Mouse (Mus musculus): ENCODE measurements around the gene Alg12. TPM values are rescaled to one million over a fixed set of nuclear protein-coding genes. Genes with fewer than 3 reads are reported as not detected.

Gene Alg12
- polyA plus RNA-seq, 1 experiment from 2014 or later: 13.3 TPM

DNA sequence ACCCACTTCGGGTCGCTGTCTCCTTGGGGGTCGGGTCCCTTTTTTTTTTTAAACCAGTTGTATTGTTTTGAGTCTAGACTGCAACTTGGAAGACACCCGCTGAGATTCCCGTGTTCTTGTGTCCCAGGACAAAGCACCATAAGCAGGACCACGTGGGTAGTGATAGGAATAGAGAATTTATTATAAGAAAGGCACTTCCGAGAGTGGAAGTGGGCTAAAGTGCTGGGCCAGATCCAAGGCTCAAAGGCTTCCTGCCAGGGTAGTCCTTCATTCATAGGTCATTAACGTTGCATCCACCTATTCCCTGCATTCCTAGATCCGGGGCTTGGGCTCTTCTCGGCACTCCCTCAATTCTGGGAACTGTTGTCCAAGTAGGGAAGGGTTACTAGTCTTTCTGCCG is 18.9 kb upstream of the Alg12 start:
- no peak for ATAC-seq (ENCODE audit: insufficient read depth, low FRiP score, low TSS enrichment)
- Histone ChIP-seq H3K4me2 (ENCODE audit: low read depth) (peak overlapping the region; percentile 81), H3K4me1 (ENCODE audit: control insufficient read depth, insufficient read depth, low read length) (peaks cover 12% of the 10 kb centered on the region), H3K36me3 (ENCODE audit: control insufficient read depth, insufficient read depth, low read length) (no peaks in the 10 kb centered on the region), H3K9me3 (ENCODE audit: control insufficient read depth, low read length) (no peaks in the 10 kb centered on the region), H3K27me3 (ENCODE audit: control insufficient read depth, insufficient read depth, low read length) (no peaks in the 10 kb centered on the region), H3K27ac (ENCODE audit: low read depth, low read length) (no peak overlapping the region), H3K4me3 (ENCODE audit: low read depth, low read length) (peak overlapping the region; percentile 43), H3K9ac (ENCODE audit: low read length) (peak overlapping the region; percentile 47)
- WGBS: 1% methylated on average over 11 of the region's 11 CpGs
- DNase-seq (ENCODE audit: low spot score): no peak

DNA sequence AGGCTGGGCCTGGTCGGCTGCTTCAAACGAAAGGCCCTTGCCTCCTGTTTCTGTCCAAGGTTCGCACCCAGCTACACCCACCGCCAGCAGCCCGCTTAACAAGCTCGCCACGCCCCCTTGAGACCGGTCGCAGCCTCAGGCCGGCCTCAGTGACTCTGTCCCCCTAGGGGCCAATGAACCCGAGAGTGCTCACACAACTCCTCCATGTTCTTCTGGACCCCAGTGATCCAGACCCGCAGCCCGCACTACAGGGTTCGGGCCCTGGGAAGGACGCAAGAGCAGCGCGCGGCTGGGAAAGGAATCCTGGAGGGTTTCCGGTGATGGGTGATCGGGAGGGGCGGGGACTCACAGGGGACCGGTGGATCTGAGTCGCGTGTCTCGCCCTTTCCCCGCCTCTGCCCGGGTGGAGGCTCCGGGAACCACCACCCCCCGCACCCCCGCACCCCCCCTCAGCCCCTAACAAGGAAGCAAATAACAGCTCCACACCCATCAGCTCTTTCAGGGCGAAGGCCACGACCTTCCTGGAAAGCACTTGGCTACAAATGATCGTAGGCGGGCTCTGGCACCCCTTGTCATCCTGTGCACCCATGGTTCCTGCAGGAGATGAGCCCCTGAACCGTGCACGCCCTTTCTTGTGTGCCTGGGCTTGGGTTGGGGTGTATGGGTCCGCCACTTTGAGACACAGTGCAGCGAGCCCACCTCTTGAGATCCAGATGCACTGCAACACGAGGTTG is 18.2 kb upstream of the Alg12 start:
- peak overlapping the region; percentile 43 for H3K4me3 ChIP-seq (ENCODE audit: low read depth, low read length)
- H3K4me1 ChIP-seq (ENCODE audit: control insufficient read depth, insufficient read depth, low read length): peaks cover 12% of the 10 kb centered on the region
- WGBS: 1% methylated on average over 32 of the region's 39 CpGs
- DNase-seq (ENCODE audit: low spot score): peak; percentile 69
- no peak overlapping the region for H3K27ac ChIP-seq (ENCODE audit: low read depth, low read length)
- H3K9ac ChIP-seq (ENCODE audit: low read length): peak overlapping the region; percentile 47
- H3K9me3 ChIP-seq (ENCODE audit: control insufficient read depth, low read length): no peaks in the 10 kb centered on the region
- no peaks in the 10 kb centered on the region for H3K36me3 ChIP-seq (ENCODE audit: control insufficient read depth, insufficient read depth, low read length)
- peak; percentile 56 for ATAC-seq (ENCODE audit: insufficient read depth, low FRiP score, low TSS enrichment)
- peak overlapping the region; percentile 81 for H3K4me2 ChIP-seq (ENCODE audit: low read depth)
- H3K27me3 ChIP-seq (ENCODE audit: control insufficient read depth, insufficient read depth, low read length): no peaks in the 10 kb centered on the region

DNA sequence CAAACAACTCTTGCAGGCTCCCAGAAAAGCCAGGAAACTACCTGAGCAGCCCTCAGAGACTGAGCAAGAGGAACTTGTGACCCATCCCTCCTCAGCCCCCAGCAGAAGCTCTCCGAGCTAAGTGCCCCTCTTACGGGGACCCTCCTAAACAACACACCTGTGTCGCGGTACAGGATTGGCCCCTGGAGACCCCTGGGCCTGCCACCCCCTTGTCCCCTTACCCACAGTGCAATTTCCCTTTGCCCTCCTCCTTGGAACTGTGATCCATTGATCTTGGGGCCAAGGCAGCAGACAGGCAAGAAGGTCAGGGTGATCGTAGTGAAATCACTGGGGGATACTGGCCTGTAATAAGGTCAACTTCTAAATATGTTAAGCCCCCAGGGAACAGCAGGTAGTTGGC is 17.5 kb upstream of the Alg12 start:
- H3K4me1 ChIP-seq (ENCODE audit: control insufficient read depth, insufficient read depth, low read length): peaks cover 12% of the 10 kb centered on the region
- no peaks in the 10 kb centered on the region for H3K27me3 ChIP-seq (ENCODE audit: control insufficient read depth, insufficient read depth, low read length)
- no peak overlapping the region for H3K27ac ChIP-seq (ENCODE audit: low read depth, low read length)
- ATAC-seq (ENCODE audit: insufficient read depth, low FRiP score, low TSS enrichment) (no peak), DNase-seq (ENCODE audit: low spot score) (no peak)
- H3K9ac ChIP-seq (ENCODE audit: low read length): no peak overlapping the region
- 71% methylated on average over 5 of the region's 5 CpGs for WGBS
- H3K36me3 ChIP-seq (ENCODE audit: control insufficient read depth, insufficient read depth, low read length): no peaks in the 10 kb centered on the region
- no peak overlapping the region for H3K4me3 ChIP-seq (ENCODE audit: low read depth, low read length)
- no peak overlapping the region for H3K4me2 ChIP-seq (ENCODE audit: low read depth)
- H3K9me3 ChIP-seq (ENCODE audit: control insufficient read depth, low read length): no peaks in the 10 kb centered on the region

DNA sequence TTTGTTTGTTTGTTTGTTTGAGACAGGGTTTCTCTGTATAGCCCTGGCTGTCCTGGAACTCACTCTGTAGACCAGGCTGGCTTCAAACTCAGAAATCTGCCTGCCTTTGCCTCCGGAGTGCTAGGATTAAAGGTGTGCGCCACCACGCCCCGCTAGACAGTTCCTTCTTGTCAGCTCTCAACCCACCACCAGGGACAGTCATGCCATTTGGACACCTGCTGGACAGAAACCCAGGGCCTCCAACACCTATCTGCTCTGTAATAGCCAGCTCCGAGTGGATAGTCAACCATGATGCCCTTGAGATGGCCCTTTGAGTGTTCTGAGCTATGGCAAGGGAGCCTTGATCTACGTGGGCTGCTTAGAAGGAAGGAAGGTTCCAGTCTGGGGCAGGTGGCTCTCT is 16.9 kb upstream of the Alg12 start:
- H3K4me3 ChIP-seq (ENCODE audit: low read depth, low read length): no peak overlapping the region
- no peak overlapping the region for H3K4me2 ChIP-seq (ENCODE audit: low read depth)
- no peak for DNase-seq (ENCODE audit: low spot score)
- no peaks in the 10 kb centered on the region for H3K36me3 ChIP-seq (ENCODE audit: control insufficient read depth, insufficient read depth, low read length)
- H3K9me3 ChIP-seq (ENCODE audit: control insufficient read depth, low read length): no peaks in the 10 kb centered on the region
- no peak overlapping the region for H3K27ac ChIP-seq (ENCODE audit: low read depth, low read length)
- no peak for ATAC-seq (ENCODE audit: insufficient read depth, low FRiP score, low TSS enrichment)
- WGBS: 81% methylated on average over 6 of the region's 6 CpGs
- peaks cover 12% of the 10 kb centered on the region for H3K4me1 ChIP-seq (ENCODE audit: control insufficient read depth, insufficient read depth, low read length)
- no peaks in the 10 kb centered on the region for H3K27me3 ChIP-seq (ENCODE audit: control insufficient read depth, insufficient read depth, low read length)
- no peak overlapping the region for H3K9ac ChIP-seq (ENCODE audit: low read length)

DNA sequence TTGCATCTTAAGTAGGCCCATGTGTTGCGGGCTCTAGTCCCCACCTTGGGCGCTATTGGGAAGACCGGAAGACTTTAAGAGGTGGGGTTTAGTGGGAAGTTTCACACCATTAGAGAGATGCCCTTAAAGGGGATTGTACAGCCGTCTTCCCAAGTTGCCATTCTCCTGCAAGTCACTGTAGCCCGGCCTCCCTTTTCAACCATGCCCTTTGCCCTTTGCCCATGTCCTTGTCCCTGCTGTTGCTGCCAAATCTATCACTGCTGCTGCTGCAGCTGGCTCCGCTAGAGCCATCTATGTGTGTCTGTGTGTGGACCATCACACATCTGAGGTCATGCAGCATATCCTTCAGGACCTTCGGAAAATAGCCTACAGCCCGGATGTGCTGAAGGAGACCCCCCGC is 13.4 kb upstream of the Alg12 start:
- no peak overlapping the region for H3K4me3 ChIP-seq (ENCODE audit: low read depth, low read length)
- no peak overlapping the region for H3K27ac ChIP-seq (ENCODE audit: low read depth, low read length)
- 85% methylated on average over 9 of the region's 9 CpGs for WGBS
- H3K36me3 ChIP-seq (ENCODE audit: control insufficient read depth, insufficient read depth, low read length): no peaks in the 10 kb centered on the region
- no peaks in the 10 kb centered on the region for H3K9me3 ChIP-seq (ENCODE audit: control insufficient read depth, low read length)
- no peak for DNase-seq (ENCODE audit: low spot score)
- H3K27me3 ChIP-seq (ENCODE audit: control insufficient read depth, insufficient read depth, low read length): no peaks in the 10 kb centered on the region
- peaks cover under 1% of the 10 kb centered on the region for H3K4me1 ChIP-seq (ENCODE audit: control insufficient read depth, insufficient read depth, low read length)
- H3K4me2 ChIP-seq (ENCODE audit: low read depth): no peak overlapping the region
- no peak for ATAC-seq (ENCODE audit: insufficient read depth, low FRiP score, low TSS enrichment)
- no peak overlapping the region for H3K9ac ChIP-seq (ENCODE audit: low read length)

DNA sequence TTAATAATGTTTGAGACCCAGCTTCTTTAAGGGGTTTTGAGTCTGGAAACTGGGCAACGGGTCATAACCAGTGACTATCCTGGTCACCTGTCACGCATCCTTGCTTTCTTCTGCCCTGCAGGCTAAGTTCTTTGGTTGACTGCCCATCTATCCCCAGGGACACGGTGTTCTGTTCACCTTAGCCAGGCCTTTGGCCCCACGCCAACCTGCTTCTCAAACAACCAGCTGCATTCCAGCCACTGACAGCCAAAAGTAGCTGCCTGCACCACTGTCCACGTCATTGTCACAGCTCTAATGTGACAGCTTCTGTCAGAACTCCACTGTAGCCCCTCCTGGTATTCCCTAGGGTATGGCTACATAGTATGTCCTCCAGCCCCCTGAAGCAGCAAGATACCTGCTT is 12.4 kb upstream of the Alg12 start:
- 84% methylated on average over 5 of the region's 5 CpGs for WGBS
- DNase-seq (ENCODE audit: low spot score) (no peak), ATAC-seq (ENCODE audit: insufficient read depth, low FRiP score, low TSS enrichment) (no peak)
- no peaks in the 10 kb centered on the region; the same call in 1 of the 2 replicates for H3K36me3 ChIP-seq (ENCODE audit: control insufficient read depth, insufficient read depth, low read length)
- H3K9me3 ChIP-seq (ENCODE audit: control insufficient read depth, low read length): no peaks in the 10 kb centered on the region
- no peak overlapping the region for H3K4me3 ChIP-seq (ENCODE audit: low read depth, low read length)
- H3K27me3 ChIP-seq (ENCODE audit: control insufficient read depth, insufficient read depth, low read length): no peaks in the 10 kb centered on the region
- H3K4me2 ChIP-seq (ENCODE audit: low read depth): no peak overlapping the region
- H3K9ac ChIP-seq (ENCODE audit: low read length): no peak overlapping the region
- no peaks in the 10 kb centered on the region for H3K4me1 ChIP-seq (ENCODE audit: control insufficient read depth, insufficient read depth, low read length)
- H3K27ac ChIP-seq (ENCODE audit: low read depth, low read length): no peak overlapping the region

DNA sequence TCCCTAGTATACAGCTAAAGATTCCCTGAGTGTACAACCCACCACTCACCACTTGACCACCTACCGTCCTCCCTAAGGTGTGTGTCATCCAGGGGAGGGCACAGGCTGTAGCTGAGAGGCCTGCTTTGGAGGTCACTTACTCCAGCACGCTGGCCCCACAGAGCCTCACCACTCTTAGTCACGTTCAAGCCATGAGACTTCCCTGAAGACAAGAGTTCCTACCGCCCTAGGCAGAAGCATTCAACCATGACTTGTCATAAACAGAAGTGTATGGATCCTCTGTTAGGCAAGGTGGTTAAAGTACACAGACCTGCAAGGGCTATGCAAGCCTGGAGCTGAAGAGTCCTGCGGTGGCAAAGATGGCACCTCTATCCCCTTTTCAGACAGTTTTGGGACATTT is 11.6 kb upstream of the Alg12 start:
- H3K4me2 ChIP-seq (ENCODE audit: low read depth): no peak overlapping the region
- ATAC-seq (ENCODE audit: insufficient read depth, low FRiP score, low TSS enrichment): no peak
- 83% methylated on average over 5 of the region's 5 CpGs for WGBS
- no peak overlapping the region for H3K27ac ChIP-seq (ENCODE audit: low read depth, low read length)
- H3K4me1 ChIP-seq (ENCODE audit: control insufficient read depth, insufficient read depth, low read length): no peaks in the 10 kb centered on the region
- no peak for DNase-seq (ENCODE audit: low spot score)
- no peaks in the 10 kb centered on the region for H3K9me3 ChIP-seq (ENCODE audit: control insufficient read depth, low read length)
- no peak overlapping the region for H3K9ac ChIP-seq (ENCODE audit: low read length)
- H3K4me3 ChIP-seq (ENCODE audit: low read depth, low read length): no peak overlapping the region
- no peaks in the 10 kb centered on the region for H3K27me3 ChIP-seq (ENCODE audit: control insufficient read depth, insufficient read depth, low read length)
- H3K36me3 ChIP-seq (ENCODE audit: control insufficient read depth, insufficient read depth, low read length): peaks cover 4% of the 10 kb centered on the region; the same call in 1 of the 2 replicates

DNA sequence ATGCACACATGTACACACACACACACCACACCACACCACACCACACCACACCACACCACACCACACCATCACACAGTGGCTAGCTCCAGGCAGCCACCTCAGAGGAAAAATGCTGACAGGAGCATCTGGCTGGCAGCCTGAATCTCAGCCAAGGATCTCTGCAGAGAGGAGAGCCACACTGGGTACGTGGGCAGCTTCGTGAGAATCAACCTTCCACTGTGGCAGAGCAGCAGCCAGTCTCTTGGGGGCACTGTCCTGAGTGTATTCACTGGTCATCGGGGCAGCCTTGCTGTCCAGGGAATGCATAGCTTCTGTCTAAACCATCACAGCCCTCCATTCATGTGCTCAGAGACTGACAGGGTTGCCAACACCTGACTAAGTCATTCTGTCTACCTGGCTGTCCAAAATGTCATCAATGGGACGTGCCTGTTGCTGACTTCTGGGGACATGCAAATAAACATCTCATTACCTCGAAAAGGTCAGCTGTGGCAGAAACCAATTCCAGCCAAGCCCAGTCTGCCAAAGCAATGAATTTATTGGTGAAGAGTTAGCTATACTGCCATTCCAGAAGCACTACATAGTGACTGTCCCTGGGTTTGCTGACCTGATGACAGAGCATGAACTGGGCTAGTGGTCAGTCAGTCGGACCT is 10.8 kb upstream of the Alg12 start:
- Histone ChIP-seq H3K36me3 (ENCODE audit: control insufficient read depth, insufficient read depth, low read length) (peaks cover 4% of the 10 kb centered on the region; the same call in 1 of the 2 replicates), H3K4me2 (ENCODE audit: low read depth) (no peak overlapping the region), H3K9me3 (ENCODE audit: control insufficient read depth, low read length) (no peaks in the 10 kb centered on the region), H3K4me3 (ENCODE audit: low read depth, low read length) (no peak overlapping the region), H3K4me1 (ENCODE audit: control insufficient read depth, insufficient read depth, low read length) (no peaks in the 10 kb centered on the region), H3K27me3 (ENCODE audit: control insufficient read depth, insufficient read depth, low read length) (no peaks in the 10 kb centered on the region), H3K27ac (ENCODE audit: low read depth, low read length) (no peak overlapping the region), H3K9ac (ENCODE audit: low read length) (no peak overlapping the region)
- DNase-seq (ENCODE audit: low spot score): no peak
- WGBS: 81% methylated on average over 6 of the region's 6 CpGs
- ATAC-seq (ENCODE audit: insufficient read depth, low FRiP score, low TSS enrichment): no peak
